Mouse (Mus musculus): ENCODE measurements around the gene Tmem163.

DNA sequence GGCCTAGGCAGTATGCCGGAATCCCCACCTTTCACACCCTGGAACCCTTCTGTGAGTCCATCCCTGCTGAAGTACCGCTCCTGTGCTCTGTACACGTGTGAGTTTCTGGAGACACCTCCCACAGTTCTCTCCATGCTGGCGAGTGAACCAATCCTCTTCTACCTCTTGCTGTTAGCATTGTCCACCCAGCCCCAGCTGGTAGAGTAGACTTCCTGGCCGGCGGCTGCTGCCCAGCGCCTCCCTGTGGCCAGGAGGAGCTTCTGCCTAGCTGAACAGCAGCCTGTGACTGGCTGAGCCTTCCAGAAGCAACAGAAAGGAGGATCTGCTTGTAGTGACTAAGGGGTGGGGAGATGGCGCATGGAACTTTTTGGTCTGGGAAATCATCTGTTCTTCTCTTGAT is 195.2 kb downstream of the Tmem163 start:
- TF ChIP-seq CTCF (IDR thresholded peaks at IDR 0.05; ENCODE audit: low read depth) (peak; percentile 28; the same call in 1 of the 2 replicates), EP300 (optimal IDR thresholded peaks at IDR 0.05) (no peak)

All from stomach, postnatal 0 days (tissue).